Mouse (Mus musculus) olfactory bulb, adult 2 months (tissue): ENCODE results near the gene Foxn4.

Experiments
- CTCF ChIP-seq: fragments of 200-500 bp; IDR thresholded peaks from 2 replicates; pipeline ENCODE4 v1.5.1; 2012; ENCODE audit warnings: low read depth, mild to moderate bottlenecking, low read length, moderate library complexity; ENCODE audit not compliant: insufficient read depth
- POLR2A ChIP-seq: fragments of 200-500 bp; IDR thresholded peaks from 2 replicates; pipeline ENCODE4 v1.6.1; 2012; ENCODE audit warnings: mild to moderate bottlenecking, low read depth, low read length, moderate library complexity; ENCODE audit not compliant: insufficient read depth

- no peak for TF ChIP-seq POLR2A
- TF ChIP-seq CTCF = no peak
Measured at GRCm38 (mm10) chr5:114275991-114276390, 2.4 kb upstream of the Foxn4 start.
